Mouse (Mus musculus) monocyte, adult 2 months (primary cell): ENCODE results near the gene Hist1h2bg.
"Not testable (repeated sequence)": the region's sequence is repeated elsewhere in the genome, so short reads cannot be mapped to it uniquely, and the experiment has no call there.

Source experiments
- DNase-seq, 2 experiments: peaks; one replicate each; pipeline ENCODE4 v3.0.0; 2022; ENCODE audit warnings: low spot score in 2 of 2, low read depth in 1 of 2

Gene Hist1h2bg

DNA sequence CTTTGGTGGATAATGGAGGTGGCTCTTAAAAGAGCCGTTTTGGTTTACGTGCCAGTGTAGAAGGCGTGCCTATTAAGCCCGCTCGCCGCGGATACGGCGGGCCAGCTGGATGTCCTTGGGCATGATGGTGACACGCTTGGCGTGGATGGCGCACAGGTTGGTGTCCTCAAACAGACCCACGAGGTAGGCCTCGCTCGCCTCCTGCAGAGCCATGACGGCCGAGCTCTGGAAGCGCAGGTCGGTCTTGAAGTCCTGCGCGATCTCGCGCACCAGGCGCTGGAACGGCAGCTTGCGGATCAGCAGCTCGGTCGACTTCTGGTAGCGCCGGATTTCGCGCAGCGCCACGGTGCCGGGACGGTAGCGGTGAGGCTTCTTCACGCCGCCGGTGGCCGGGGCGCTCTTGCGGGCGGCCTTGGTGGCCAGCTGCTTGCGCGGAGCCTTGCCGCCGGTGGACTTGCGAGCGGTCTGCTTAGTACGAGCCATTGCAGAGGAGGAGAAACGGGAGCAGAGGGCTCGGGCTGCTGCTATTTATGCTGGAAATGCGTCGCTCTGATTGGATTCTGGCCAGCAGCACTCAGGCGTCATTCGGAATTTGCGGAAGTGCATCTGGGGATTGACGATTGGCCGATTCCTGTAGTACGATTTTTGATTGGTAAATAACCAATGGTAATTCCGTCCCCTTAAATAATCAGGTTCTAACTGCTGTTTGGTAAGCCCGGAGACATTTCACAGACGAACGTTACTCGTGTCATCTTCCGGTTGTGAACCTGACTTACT, 9.1 kb upstream of the Hist1h2bg start, which contains the start of gene Hist1h3e:
Hist1h3e (minus strand) TSS at position 487 of the 777 bp plus-strand sequence.
- peak; percentile 91 to 94 for DNase-seq

DNA sequence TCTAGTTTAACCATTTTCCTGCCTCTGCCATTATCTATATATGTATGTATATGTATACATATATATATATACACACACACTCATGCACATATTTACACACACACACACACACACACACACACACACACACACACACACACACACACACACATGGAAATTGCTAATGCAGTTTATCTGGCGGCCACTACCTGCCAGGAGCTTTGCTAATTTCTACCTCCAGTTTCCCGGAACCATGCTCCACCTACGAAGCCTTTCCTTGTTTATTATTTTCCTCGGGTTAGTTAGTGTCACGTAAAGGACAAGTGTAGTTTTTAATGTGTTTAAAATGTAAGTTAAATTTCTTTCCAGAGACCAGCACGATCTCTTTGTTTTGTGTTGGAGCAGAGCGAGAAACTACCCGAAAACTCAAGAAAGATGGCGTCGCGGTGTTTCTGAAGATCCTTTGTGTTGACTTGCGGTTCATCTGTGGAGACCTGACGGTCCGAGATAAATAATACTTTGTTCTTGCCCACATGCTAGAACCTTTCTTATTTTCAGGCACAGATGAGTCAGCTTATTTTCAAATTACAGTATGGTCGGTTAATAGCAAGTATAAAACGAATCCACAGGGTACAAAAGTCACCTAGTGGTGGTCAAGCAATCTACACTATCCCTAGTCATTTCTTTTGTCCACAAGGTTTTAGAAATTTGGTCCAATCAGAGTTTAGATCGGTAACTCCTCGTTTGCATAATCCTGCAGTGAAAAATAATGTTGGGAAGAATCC, 8.3 kb upstream of the Hist1h2bg start:
- peak in 1 of 2 experiments; percentile 26 for DNase-seq

DNA sequence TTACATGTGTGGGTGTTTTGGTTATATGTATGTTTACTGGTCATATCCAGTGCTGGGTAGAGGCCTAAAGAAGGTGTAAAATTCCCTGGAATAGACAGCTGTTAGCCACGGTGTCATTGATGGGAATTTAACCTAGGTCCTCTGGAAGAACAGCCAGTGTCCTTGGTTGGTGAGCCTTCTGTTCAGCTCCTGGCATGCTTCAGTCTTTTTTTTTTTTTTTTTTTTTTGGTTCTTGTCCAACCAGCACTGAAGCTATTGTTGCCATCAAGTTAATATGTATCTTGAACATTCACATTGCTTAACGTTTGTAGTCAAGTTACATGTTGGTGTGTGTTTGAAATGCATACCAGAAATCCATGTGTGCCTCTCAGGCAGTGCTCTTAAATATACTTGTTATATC, 6.7 kb upstream of the Hist1h2bg start:
- DNase-seq = no peak

GRCm38 (mm10) chr13:23570261-23571021, 755 bp upstream of the Hist1h2bg start:
- DNase-seq = not testable (repeated sequence)

GRCm38 (mm10) chr13:23571504-23572217, 465 bp downstream of the Hist1h2bg start:
- DNase-seq = not testable (repeated sequence)

GRCm38 (mm10) chr13:23572218-23573033, 1.2 kb downstream of the Hist1h2bg start:
- no peak for DNase-seq

DNA sequence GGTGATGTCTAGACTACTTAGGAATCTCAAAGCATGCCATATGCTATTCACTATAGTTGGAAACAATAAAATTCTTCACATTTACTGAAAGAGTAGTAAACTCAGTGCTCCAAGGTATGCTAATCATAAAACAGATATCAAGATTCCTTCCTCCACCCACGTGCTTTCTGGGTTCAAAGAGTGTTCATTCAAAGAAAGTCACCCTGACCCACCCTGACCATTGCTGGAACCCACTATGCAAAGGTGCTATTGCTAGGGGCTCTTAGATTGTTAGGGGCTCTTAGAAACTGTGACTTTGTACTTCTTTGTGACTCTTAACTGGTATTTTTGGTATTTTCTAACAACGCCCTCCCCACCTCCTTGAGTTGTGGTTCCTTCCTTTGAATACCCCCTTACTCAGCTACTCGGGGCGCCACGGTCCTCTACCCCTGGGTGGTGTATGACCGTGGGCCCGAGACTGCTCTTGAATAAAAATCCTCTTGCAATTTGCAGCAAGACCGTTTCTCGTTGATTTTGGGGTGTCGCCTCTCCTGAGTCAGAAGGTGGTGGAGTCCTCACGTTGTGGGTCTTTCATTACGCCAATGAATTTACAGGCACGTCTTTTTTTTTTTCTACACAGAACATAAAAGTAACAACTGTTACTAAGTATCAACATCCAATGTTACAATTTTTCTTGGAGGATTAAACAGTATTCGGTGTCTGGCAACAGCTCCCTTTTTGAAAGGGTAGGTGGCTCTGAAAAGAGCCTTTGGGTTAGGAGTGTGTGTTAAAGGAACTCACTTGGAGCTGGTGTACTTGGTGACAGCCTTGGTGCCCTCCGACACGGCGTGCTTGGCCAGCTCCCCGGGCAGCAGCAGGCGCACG, 2.1 kb downstream of the Hist1h2bg start:
- not testable (repeated sequence) for DNase-seq

DNA sequence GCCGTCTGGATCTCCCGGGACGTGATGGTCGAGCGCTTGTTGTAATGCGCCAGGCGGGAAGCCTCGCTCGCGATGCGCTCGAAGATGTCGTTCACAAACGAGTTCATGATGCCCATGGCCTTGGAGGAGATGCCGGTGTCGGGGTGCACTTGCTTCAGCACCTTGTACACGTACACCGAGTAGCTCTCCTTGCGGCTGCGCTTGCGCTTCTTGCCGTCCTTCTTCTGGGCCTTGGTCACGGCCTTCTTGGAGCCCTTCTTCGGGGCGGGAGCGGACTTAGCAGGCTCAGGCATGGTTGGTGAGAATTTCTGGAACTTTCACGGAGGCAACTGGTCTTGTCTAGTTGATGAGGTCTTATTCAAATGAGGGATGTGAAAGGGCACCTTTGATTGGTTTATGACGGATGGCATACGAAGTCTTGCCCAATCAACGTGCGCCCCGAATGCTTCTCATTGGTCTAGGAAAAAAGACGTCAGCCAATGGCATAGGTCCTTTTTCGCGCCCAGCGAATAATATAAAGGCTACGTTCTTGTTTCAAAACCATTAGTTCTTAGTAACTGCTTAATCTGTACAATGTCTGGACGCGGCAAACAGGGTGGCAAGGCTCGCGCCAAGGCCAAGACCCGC, 2.8 kb downstream of the Hist1h2bg start, which contains the start of the genes Hist1h2bf and Hist1h2ad:
Hist1h2bf (minus strand) TSS at position 299 of the 627 bp plus-strand sequence.
Hist1h2ad (plus strand) TSS at position 484 of the 627 bp plus-strand sequence.
- DNase-seq = peak; percentile 82 to 87

DNA sequence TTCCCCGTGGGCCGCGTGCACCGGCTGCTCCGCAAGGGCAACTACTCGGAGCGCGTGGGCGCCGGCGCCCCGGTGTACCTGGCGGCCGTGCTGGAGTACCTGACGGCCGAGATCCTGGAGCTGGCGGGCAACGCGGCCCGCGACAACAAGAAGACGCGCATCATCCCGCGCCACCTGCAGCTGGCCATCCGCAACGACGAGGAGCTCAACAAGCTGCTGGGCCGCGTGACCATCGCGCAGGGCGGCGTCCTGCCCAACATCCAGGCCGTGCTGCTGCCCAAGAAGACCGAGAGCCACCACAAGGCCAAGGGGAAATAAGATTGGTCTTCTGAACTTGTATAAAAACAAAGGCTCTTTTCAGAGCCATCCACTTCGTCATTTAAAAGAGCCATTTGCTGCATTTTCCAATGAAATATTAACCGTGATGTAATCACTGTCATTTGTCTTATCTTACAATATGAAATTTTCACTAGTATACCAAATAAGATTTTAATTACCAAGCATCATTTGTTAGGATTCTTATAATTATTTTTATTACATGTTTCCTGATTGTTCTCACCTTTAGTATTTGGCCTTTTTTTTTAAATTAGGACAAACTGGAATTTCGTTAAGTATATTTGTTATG, 3.5 kb downstream of the Hist1h2bg start:
- not testable (repeated sequence) for DNase-seq

GRCm38 (mm10) chr13:23575271-23575851, 4.2 kb downstream of the Hist1h2bg start, which contains the start of gene Hist1h3d:
TSS of gene Hist1h3d (plus strand) at chr13:23575763.
- peak in 1 of 2 experiments; percentile 61 for DNase-seq

DNA sequence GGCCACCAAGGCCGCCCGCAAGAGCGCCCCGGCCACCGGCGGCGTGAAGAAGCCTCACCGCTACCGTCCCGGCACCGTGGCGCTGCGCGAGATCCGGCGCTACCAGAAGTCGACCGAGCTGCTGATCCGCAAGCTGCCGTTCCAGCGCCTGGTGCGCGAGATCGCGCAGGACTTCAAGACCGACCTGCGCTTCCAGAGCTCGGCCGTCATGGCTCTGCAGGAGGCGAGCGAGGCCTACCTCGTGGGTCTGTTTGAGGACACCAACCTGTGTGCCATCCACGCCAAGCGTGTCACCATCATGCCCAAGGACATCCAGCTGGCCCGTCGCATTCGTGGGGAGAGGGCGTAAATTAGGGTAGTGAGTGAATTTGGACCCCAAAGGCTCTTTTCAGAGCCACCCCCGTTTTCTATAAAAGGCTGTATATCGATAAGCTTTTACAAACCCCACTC, 4.7 kb downstream of the Hist1h2bg start:
- DNase-seq = not testable (repeated sequence)

DNA sequence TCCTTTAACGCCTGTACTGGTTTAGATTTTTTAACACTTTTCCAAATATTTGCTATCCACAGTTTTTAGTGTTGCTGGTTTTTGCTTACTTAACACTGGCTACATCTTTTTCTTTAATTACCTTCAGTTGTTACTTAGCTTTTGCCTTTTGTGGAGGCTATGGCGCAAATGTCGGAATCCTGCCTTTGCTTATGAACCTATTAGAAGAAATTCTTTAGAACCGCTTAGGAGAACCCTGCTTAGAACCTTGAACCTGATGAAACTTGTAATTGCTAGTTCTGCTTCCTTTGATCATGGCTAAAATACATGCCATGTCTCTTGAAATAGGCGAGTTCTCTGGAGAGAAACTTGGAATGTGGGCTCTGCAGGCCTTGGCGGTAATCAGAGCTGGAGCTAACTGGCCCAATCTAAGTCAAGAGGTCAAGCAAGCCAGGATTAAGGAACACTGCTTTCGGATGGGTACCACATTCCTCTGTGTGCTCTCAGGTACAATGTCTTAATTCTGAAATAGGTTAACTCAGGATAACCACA, 5.2 kb downstream of the Hist1h2bg start:
- DNase-seq = no peak

DNA sequence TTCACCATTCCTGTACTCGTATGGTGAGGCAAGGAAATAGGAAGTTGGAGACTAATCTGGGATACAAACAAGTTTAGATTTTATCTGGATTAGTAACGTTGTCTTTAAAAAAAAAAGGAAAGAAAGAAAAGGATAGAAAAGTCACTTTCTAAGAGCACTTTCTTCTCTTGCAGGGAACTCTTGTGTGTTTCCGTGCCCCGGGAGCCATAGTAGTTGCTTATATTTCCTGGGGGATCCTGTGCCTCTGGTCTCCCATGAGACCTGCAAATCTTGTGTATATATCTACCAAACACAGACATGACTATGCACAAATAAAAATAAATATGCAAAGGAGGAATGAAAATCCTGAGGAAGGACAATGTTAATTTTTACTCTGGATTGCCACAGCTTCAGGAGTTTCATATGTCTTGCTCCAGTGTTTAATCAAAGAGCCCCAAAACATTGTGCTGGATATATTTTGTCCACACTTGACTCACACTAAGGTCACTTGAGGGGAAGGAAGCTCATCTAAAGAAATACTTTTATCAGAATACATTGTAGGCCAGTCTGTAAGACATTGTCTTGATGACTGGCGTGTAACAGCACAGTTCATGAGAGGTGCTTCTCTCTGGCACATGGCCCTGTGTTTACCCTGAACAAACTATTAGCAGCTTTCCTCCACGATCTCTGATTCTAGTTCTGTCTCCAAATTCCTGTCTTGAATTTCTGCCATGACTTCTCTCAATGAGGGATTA, 5.9 kb downstream of the Hist1h2bg start:
- DNase-seq = no peak

GRCm38 (mm10) chr13:23577835-23578234, 6.6 kb downstream of the Hist1h2bg start:
- DNase-seq = no peak

GRCm38 (mm10) chr13:23581408-23582218, 10.4 kb downstream of the Hist1h2bg start, which contains the start of gene Hist1h4d:
TSS of gene Hist1h4d (plus strand) at chr13:23581598.
- peak; percentile 87 to 93 for DNase-seq
